Mouse (Mus musculus): ENCODE data around the gene Gm11562. TPM values are rescaled to one million over a fixed set of nuclear protein-coding genes. Genes with fewer than 3 reads are reported as not detected.

The Gm11562 gene
- polyA plus RNA-seq, 1 experiment, result not detected

DNA sequence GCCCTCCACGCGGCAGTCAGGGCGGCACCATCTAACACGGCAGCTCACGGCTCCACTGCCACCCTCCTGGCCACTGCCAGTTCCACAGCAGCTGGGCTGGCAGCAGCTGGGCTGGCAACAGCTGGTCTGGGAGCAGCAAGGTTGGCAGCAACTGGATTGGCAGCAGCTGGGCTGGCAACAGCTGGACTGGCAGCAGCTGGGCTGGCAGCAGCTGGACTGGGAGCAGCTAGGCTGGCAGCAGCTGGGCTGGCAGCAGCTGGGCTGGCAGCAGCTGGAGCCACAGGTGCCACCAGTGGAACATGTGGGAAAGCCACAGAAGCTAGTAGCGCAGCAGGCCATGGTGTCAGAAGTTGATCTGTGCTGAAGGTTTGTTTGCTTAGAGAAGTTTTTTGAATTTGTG, 29.3 kb downstream of the Gm11562 start, which contains the start of gene Krtap1-3:
Gene Krtap1-3, minus strand, starts transcription at position 359 of the 400 bp plus-strand sequence.
- TF ChIP-seq CTCF (IDR thresholded peaks at IDR 0.05; ENCODE audit: control insufficient read depth, insufficient read depth, low read length) (no peak), POLR2A (IDR thresholded peaks at IDR 0.05; ENCODE audit: borderline replicate concordance, control insufficient read depth, low read depth, low read length) (no peak)
- 70% methylated on average over 6 of the region's 6 CpGs for WGBS
- no peaks in the 10 kb centered on the region for H3K4me1 ChIP-seq (ENCODE audit: control insufficient read depth, insufficient read depth, low read length)
- no peak within 1 kb of the TSS for H3K27ac ChIP-seq (ENCODE audit: control insufficient read depth, insufficient read depth, low read depth, low read length, poor library complexity)
- no peak within 1 kb of the TSS for H3K4me3 ChIP-seq (replicated peaks; ENCODE audit: control insufficient read depth, low read depth, low read length)

DNA sequence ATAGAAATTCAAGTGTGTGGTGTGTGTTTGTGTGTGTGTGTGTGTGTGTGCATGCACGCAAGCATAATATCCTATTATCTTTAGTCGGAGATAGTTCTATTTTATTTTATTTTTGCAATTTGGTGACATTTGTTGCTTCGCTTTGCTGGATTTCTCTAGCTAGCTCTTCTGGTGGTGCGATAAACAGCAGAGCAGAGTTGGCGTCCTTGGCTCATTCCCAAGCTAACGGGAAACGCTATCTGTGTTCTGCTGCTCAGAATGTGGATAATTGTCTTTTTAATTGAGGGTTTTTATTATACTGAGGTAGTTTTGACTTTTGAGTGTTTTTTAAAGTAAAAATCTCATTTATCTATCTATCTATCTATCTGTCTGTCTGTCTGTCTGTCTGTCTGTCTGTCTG, 35.1 kb downstream of the Gm11562 start:
- Histone ChIP-seq H3K4me3 (replicated peaks; ENCODE audit: control insufficient read depth, low read depth, low read length) (no peak overlapping the region), H3K27ac (ENCODE audit: control insufficient read depth, insufficient read depth, low read depth, low read length, poor library complexity) (no peak overlapping the region), H3K4me1 (ENCODE audit: control insufficient read depth, insufficient read depth, low read length) (no peaks in the 10 kb centered on the region)
- 91% methylated on average over 7 of the region's 7 CpGs for WGBS
- TF ChIP-seq CTCF (IDR thresholded peaks at IDR 0.05; ENCODE audit: control insufficient read depth, insufficient read depth, low read length), result no peak
- TF ChIP-seq POLR2A (IDR thresholded peaks at IDR 0.05; ENCODE audit: borderline replicate concordance, control insufficient read depth, low read depth, low read length), result no peak

DNA sequence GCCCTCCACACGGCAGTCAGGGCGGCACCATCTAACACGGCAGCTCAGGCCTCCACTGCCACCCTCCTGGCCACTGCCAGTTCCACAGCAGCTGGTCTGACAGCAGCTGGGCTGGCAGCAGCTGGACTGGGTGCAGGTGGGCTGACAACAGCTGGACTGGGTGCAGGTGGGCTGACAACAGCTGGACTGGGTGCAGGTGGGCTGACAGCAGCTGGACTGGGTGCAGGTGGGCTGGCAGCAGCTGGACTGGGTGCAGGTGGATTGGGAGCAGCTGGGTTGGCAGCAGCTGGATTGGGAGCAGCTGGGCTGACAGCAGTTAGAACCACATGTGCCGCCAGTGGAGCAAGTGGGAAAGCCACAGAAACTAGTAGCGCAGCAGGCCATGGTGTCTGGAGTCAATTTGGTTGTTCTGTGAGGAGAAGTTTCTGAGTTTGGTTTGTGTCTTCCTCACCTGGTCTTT, 37.0 kb downstream of the Gm11562 start, which contains the start of gene Krtap1-4:
Gene Krtap1-4, minus strand, starts transcription at position 410 of the 460 bp plus-strand sequence.
- Histone ChIP-seq H3K27ac (ENCODE audit: control insufficient read depth, insufficient read depth, low read depth, low read length, poor library complexity) (no peak within 1 kb of the TSS), H3K4me3 (replicated peaks; ENCODE audit: control insufficient read depth, low read depth, low read length) (no peak within 1 kb of the TSS), H3K4me1 (ENCODE audit: control insufficient read depth, insufficient read depth, low read length) (no peaks in the 10 kb centered on the region)
- 75% methylated on average over 5 of the region's 5 CpGs for WGBS
- TF ChIP-seq POLR2A (IDR thresholded peaks at IDR 0.05; ENCODE audit: borderline replicate concordance, control insufficient read depth, low read depth, low read length) (no peak), CTCF (IDR thresholded peaks at IDR 0.05; ENCODE audit: control insufficient read depth, insufficient read depth, low read length) (no peak)

DNA sequence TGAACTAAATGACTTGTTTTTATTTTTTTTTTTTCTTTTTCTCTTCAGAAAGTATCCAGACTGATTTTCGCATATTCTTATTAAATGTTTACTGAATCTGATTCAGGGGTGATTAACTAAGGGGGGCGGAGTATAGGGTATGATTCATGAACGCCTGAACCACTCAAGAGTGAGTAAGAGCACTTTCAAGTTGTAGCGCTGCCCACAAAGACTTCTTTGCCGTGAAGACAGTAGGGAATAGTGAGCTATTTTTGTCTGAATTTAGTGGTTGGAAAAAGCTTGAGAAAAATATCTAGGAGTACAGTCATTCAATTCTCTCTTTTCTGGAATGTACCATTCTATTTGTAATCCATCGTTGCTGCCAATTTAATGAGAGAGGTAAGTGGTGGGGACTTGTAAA, 38.7 kb downstream of the Gm11562 start:
- TF ChIP-seq CTCF (IDR thresholded peaks at IDR 0.05; ENCODE audit: control insufficient read depth, insufficient read depth, low read length) (no peak), POLR2A (IDR thresholded peaks at IDR 0.05; ENCODE audit: borderline replicate concordance, control insufficient read depth, low read depth, low read length) (no peak)
- H3K27ac ChIP-seq (ENCODE audit: control insufficient read depth, insufficient read depth, low read depth, low read length, poor library complexity), result no peak overlapping the region
- no peaks in the 10 kb centered on the region for H3K4me1 ChIP-seq (ENCODE audit: control insufficient read depth, insufficient read depth, low read length)
- no peak overlapping the region for H3K4me3 ChIP-seq (replicated peaks; ENCODE audit: control insufficient read depth, low read depth, low read length)
- 77% methylated on average over 6 of the region's 6 CpGs for WGBS

DNA sequence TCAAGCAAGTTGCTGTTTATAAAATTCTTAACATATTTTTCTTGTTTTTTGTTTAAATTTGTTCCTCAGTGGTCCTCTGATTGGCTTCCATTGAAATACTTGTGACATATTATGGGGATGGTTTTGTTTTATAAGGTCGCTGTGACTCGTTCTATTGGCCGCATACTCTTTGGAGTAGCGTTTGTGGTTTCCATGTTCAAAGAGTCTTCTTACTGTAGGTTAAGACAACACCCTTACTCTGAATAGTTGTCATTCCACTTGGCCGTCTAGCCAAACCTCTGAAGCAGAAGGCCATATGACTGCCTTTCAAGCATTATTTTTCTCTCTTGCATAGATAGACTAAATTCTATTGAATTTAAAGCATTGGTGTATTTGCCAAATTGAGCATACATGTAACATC, 39.2 kb downstream of the Gm11562 start:
- no peaks in the 10 kb centered on the region for H3K4me1 ChIP-seq (ENCODE audit: control insufficient read depth, insufficient read depth, low read length)
- 91% methylated on average over 5 of the region's 5 CpGs for WGBS
- no peak for TF ChIP-seq POLR2A (IDR thresholded peaks at IDR 0.05; ENCODE audit: borderline replicate concordance, control insufficient read depth, low read depth, low read length)
- TF ChIP-seq CTCF (IDR thresholded peaks at IDR 0.05; ENCODE audit: control insufficient read depth, insufficient read depth, low read length), result no peak
- H3K27ac ChIP-seq (ENCODE audit: control insufficient read depth, insufficient read depth, low read depth, low read length, poor library complexity), result no peak overlapping the region
- H3K4me3 ChIP-seq (replicated peaks; ENCODE audit: control insufficient read depth, low read depth, low read length), result no peak overlapping the region

DNA sequence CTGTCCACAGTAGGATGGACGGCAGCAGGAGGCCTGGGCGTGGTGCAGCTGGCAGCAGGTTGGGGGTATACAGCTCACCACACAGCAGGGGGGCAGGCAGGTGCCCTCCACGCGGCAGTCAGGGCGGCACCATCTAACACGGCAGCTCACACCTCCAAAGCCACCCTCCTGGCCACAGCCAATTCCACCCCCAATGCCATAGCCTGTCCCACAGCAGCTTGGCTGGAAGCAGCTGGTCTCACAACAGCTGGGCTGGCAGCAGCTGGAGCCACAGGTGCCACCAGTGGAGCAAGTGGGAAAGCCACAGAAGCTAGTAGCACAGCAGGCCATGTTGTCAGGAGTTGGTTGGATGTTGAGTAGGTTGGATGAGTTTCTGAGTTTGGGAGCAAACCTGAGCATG, 39.6 kb downstream of the Gm11562 start, which contains the start of gene Krtap1-5:
Gene Krtap1-5, minus strand, starts transcription at position 381 of the 400 bp plus-strand sequence.
- H3K4me3 ChIP-seq (replicated peaks; ENCODE audit: control insufficient read depth, low read depth, low read length), result no peak within 1 kb of the TSS
- TF ChIP-seq CTCF (IDR thresholded peaks at IDR 0.05; ENCODE audit: control insufficient read depth, insufficient read depth, low read length), result no peak
- TF ChIP-seq POLR2A (IDR thresholded peaks at IDR 0.05; ENCODE audit: borderline replicate concordance, control insufficient read depth, low read depth, low read length), result no peak
- no peaks in the 10 kb centered on the region for H3K4me1 ChIP-seq (ENCODE audit: control insufficient read depth, insufficient read depth, low read length)
- 75% methylated on average over 6 of the region's 6 CpGs for WGBS
- no peak within 1 kb of the TSS for H3K27ac ChIP-seq (ENCODE audit: control insufficient read depth, insufficient read depth, low read depth, low read length, poor library complexity)

DNA sequence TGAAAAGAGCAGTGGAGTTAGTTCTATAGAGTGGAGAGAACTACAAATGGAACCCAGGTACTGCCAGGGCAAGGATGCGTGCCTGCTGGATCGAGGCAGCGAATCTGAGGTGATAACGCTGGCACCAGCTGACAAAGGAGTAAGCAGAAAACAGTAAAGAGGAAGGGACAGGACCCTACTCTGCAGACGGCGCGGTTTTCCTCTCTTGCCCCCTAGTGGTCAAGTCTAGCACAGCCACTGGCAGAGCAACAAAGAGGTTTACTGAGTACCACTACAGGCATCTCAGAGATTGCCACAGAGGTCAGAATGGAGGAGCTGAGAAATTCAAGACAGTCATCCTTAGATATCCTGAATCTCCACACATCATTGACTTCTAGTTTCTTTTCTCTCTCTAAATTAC, 46.1 kb downstream of the Gm11562 start:
- under 1% methylated on average over 7 of the region's 7 CpGs for WGBS
- Histone ChIP-seq H3K27ac (ENCODE audit: control insufficient read depth, insufficient read depth, low read depth, low read length, poor library complexity) (no peak overlapping the region), H3K4me1 (ENCODE audit: control insufficient read depth, insufficient read depth, low read length) (no peaks in the 10 kb centered on the region; the same call in 1 of the 2 replicates), H3K4me3 (replicated peaks; ENCODE audit: control insufficient read depth, low read depth, low read length) (no peak overlapping the region)
- TF ChIP-seq CTCF (IDR thresholded peaks at IDR 0.05; ENCODE audit: control insufficient read depth, insufficient read depth, low read length), result peak; percentile 45; the same call in 1 of the 2 replicates
- no peak for TF ChIP-seq POLR2A (IDR thresholded peaks at IDR 0.05; ENCODE audit: borderline replicate concordance, control insufficient read depth, low read depth, low read length)

DNA sequence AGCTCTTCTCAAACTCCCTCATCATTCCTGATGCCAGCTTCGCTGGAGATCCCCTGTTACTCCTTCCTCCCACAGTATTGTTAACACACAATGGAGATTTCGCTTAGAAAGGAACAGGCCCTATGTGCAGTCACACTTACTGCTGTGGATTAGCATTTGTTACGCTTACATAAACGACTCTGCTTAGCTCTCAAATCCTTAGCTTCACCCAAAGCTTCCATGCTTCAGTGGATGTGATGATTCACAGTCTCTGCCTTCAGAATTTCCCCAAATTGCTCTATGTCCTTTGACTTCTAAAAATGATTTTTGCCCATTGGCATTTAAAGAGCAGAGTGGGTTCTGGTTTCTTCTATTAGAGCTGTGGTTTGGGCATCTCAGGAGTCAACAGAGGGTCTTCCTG, 47.1 kb downstream of the Gm11562 start:
- no peak for TF ChIP-seq POLR2A (IDR thresholded peaks at IDR 0.05; ENCODE audit: borderline replicate concordance, control insufficient read depth, low read depth, low read length)
- TF ChIP-seq CTCF (IDR thresholded peaks at IDR 0.05; ENCODE audit: control insufficient read depth, insufficient read depth, low read length), result no peak
- Histone ChIP-seq H3K4me3 (replicated peaks; ENCODE audit: control insufficient read depth, low read depth, low read length) (no peak overlapping the region), H3K27ac (ENCODE audit: control insufficient read depth, insufficient read depth, low read depth, low read length, poor library complexity) (no peak overlapping the region), H3K4me1 (ENCODE audit: control insufficient read depth, insufficient read depth, low read length) (no peaks in the 10 kb centered on the region; the same call in 1 of the 2 replicates)
- 61% methylated on average over 4 of the region's 4 CpGs for WGBS

Other genes with a start within 250 kb of the Gm11562 start
- gene Krt28, start 245.5 kb downstream of the Gm11562 start, polyA plus RNA-seq (2011; ENCODE audit: insufficient read depth, insufficient read length, low replicate concordance, missing spikeins), result not detected in 2 replicates
- gene Krt10, start 231.1 kb downstream of the Gm11562 start, polyA plus RNA-seq (2011; ENCODE audit: insufficient read depth, insufficient read length, low replicate concordance, missing spikeins), result not detected in 2 replicates
- not detected in 2 replicates for gene Krt12, start 198.2 kb downstream of the Gm11562 start, polyA plus RNA-seq (2011; ENCODE audit: insufficient read depth, insufficient read length, low replicate concordance, missing spikeins)
- not detected in 2 replicates for gene Krt20, start 182.3 kb downstream of the Gm11562 start, polyA plus RNA-seq (2011; ENCODE audit: insufficient read depth, insufficient read length, low replicate concordance, missing spikeins)
- gene Krt23, start 127.3 kb downstream of the Gm11562 start, polyA plus RNA-seq (2011; ENCODE audit: insufficient read depth, insufficient read length, low replicate concordance, missing spikeins), result not detected in 2 replicates
- not detected in 2 replicates for gene Krt39, start 99.1 kb downstream of the Gm11562 start, polyA plus RNA-seq (2011; ENCODE audit: insufficient read depth, insufficient read length, low replicate concordance, missing spikeins)
- not detected in 2 replicates for gene Krt40, start 77.3 kb downstream of the Gm11562 start, polyA plus RNA-seq (2011; ENCODE audit: insufficient read depth, insufficient read length, low replicate concordance, missing spikeins)
- not detected in 2 replicates for gene Krtap3-3, start 69.6 kb downstream of the Gm11562 start, polyA plus RNA-seq (2011; ENCODE audit: insufficient read depth, insufficient read length, low replicate concordance, missing spikeins)
- not detected in 2 replicates for gene Krtap3-2, start 63.6 kb downstream of the Gm11562 start, polyA plus RNA-seq (2011; ENCODE audit: insufficient read depth, insufficient read length, low replicate concordance, missing spikeins)
- gene Gm11939, start 61.0 kb downstream of the Gm11562 start, polyA plus RNA-seq (2011; ENCODE audit: insufficient read depth, insufficient read length, low replicate concordance, missing spikeins), result not detected in 2 replicates
- not detected in 2 replicates for gene Krtap3-1, start 53.8 kb downstream of the Gm11562 start, polyA plus RNA-seq (2011; ENCODE audit: insufficient read depth, insufficient read length, low replicate concordance, missing spikeins)
- 1.5 TPM in 1 of 2 replicates, not detected in the other for gene Krtap1-5, start 39.4 kb downstream of the Gm11562 start, polyA plus RNA-seq (2011; ENCODE audit: insufficient read depth, insufficient read length, low replicate concordance, missing spikeins)
- not detected in 2 replicates for gene Krtap1-4, start 36.8 kb downstream of the Gm11562 start, polyA plus RNA-seq (2011; ENCODE audit: insufficient read depth, insufficient read length, low replicate concordance, missing spikeins)
- gene Krtap1-3, start 29.1 kb downstream of the Gm11562 start, polyA plus RNA-seq (2011; ENCODE audit: insufficient read depth, insufficient read length, low replicate concordance, missing spikeins), result not detected in 2 replicates
- not detected in 2 replicates for gene Krtap9-3, start 22.3 kb downstream of the Gm11562 start, polyA plus RNA-seq (2011; ENCODE audit: insufficient read depth, insufficient read length, low replicate concordance, missing spikeins)
- gene Gm11938, start 17.1 kb downstream of the Gm11562 start, polyA plus RNA-seq (2011; ENCODE audit: insufficient read depth, insufficient read length, low replicate concordance, missing spikeins), result not detected in 2 replicates
- gene Gm11937, start 10.2 kb downstream of the Gm11562 start, polyA plus RNA-seq (2011; ENCODE audit: insufficient read depth, insufficient read length, low replicate concordance, missing spikeins), result not detected in 2 replicates
- not detected in 2 replicates for gene Krtap2-4, start 5.6 kb downstream of the Gm11562 start, polyA plus RNA-seq (2011; ENCODE audit: insufficient read depth, insufficient read length, low replicate concordance, missing spikeins)
- gene Krtap4-1, start 7.8 kb upstream of the Gm11562 start, polyA plus RNA-seq (2011; ENCODE audit: insufficient read depth, insufficient read length, low replicate concordance, missing spikeins), result not detected in 2 replicates
- gene Krtap4-2, start 14.6 kb upstream of the Gm11562 start, polyA plus RNA-seq (2011; ENCODE audit: insufficient read depth, insufficient read length, low replicate concordance, missing spikeins), result not detected in 2 replicates
- gene Krtap4-7, start 23.7 kb upstream of the Gm11562 start, polyA plus RNA-seq (2011; ENCODE audit: insufficient read depth, insufficient read length, low replicate concordance, missing spikeins), result not detected in 2 replicates
- gene Gm11555, start 29.8 kb upstream of the Gm11562 start, polyA plus RNA-seq (2011; ENCODE audit: insufficient read depth, insufficient read length, low replicate concordance, missing spikeins), result not detected in 2 replicates
- gene Gm11563, start 38.5 kb upstream of the Gm11562 start, polyA plus RNA-seq (2011; ENCODE audit: insufficient read depth, insufficient read length, low replicate concordance, missing spikeins), result not detected in 2 replicates
- not detected in 2 replicates for gene Krtap4-6, start 45.5 kb upstream of the Gm11562 start, polyA plus RNA-seq (2011; ENCODE audit: insufficient read depth, insufficient read length, low replicate concordance, missing spikeins)
- gene Gm14190, start 70.3 kb upstream of the Gm11562 start, polyA plus RNA-seq (2011; ENCODE audit: insufficient read depth, insufficient read length, low replicate concordance, missing spikeins), result not detected in 2 replicates
- gene Gm14180, start 113.9 kb upstream of the Gm11562 start, polyA plus RNA-seq (2011; ENCODE audit: insufficient read depth, insufficient read length, low replicate concordance, missing spikeins), result not detected in 2 replicates
- not detected in 2 replicates for gene Gm11595, start 152.5 kb upstream of the Gm11562 start, polyA plus RNA-seq (2011; ENCODE audit: insufficient read depth, insufficient read length, low replicate concordance, missing spikeins)
- not detected in 2 replicates for gene Krtap4-8, start 160.3 kb upstream of the Gm11562 start, polyA plus RNA-seq (2011; ENCODE audit: insufficient read depth, insufficient read length, low replicate concordance, missing spikeins)
- not detected in 2 replicates for gene Krtap4-9, start 164.8 kb upstream of the Gm11562 start, polyA plus RNA-seq (2011; ENCODE audit: insufficient read depth, insufficient read length, low replicate concordance, missing spikeins)
- not detected in 2 replicates for gene Gm11596, start 173.0 kb upstream of the Gm11562 start, polyA plus RNA-seq (2011; ENCODE audit: insufficient read depth, insufficient read length, low replicate concordance, missing spikeins)
- not detected in 2 replicates for gene Gm11569, start 178.5 kb upstream of the Gm11562 start, polyA plus RNA-seq (2011; ENCODE audit: insufficient read depth, insufficient read length, low replicate concordance, missing spikeins)
- gene Gm11554, start 184.0 kb upstream of the Gm11562 start, polyA plus RNA-seq (2011; ENCODE audit: insufficient read depth, insufficient read length, low replicate concordance, missing spikeins), result not detected in 2 replicates
- not detected in 2 replicates for gene Krtap4-13, start 189.5 kb upstream of the Gm11562 start, polyA plus RNA-seq (2011; ENCODE audit: insufficient read depth, insufficient read length, low replicate concordance, missing spikeins)
- gene Gm11564, start 195.2 kb upstream of the Gm11562 start, polyA plus RNA-seq (2011; ENCODE audit: insufficient read depth, insufficient read length, low replicate concordance, missing spikeins), result not detected in 2 replicates
- not detected in 2 replicates for gene 2300003K06Rik, start 217.6 kb upstream of the Gm11562 start, polyA plus RNA-seq (2011; ENCODE audit: insufficient read depth, insufficient read length, low replicate concordance, missing spikeins)
- gene Krtap4-16, start 231.2 kb upstream of the Gm11562 start, polyA plus RNA-seq (2011; ENCODE audit: insufficient read depth, insufficient read length, low replicate concordance, missing spikeins), result not detected in 2 replicates
- gene Gm11568, start 237.5 kb upstream of the Gm11562 start, polyA plus RNA-seq (2011; ENCODE audit: insufficient read depth, insufficient read length, low replicate concordance, missing spikeins), result not detected in 2 replicates
- gene Gm11559, start 244.0 kb upstream of the Gm11562 start, polyA plus RNA-seq (2011; ENCODE audit: insufficient read depth, insufficient read length, low replicate concordance, missing spikeins), result not detected in 2 replicates

Data from bone marrow, adult 2 months (tissue).